Mouse (Mus musculus): ENCODE data around the gene Bloc1s5. TPM values are rescaled to one million over a fixed set of nuclear protein-coding genes. Genes with fewer than 3 reads are reported as not detected.

Gene Bloc1s5
- polyA plus RNA-seq, 1 experiment: 8.1 TPM

GRCm38 (mm10) chr13:38580601-38581457, 54.1 kb downstream of the Bloc1s5 start:
- no peak overlapping the region for H3K27ac ChIP-seq (ENCODE audit: insufficient read depth, low read depth, low read length)
- no peak for TF ChIP-seq POLR2A (IDR thresholded peaks at IDR 0.05; ENCODE audit: borderline replicate concordance, low read depth, low read length)
- TF ChIP-seq CTCF (IDR thresholded peaks at IDR 0.05; ENCODE audit: low read depth, low read length): peak; percentile 71; the same call in 1 of the 2 replicates
- no peak overlapping the region for H3K4me3 ChIP-seq (ENCODE audit: insufficient read depth, low read length)
- H3K4me1 ChIP-seq (ENCODE audit: control insufficient read depth, insufficient read depth, low read length): no peaks in the 10 kb centered on the region

- TF ChIP-seq CTCF (IDR thresholded peaks at IDR 0.05; ENCODE audit: low read depth, low read length): no peak
- Histone ChIP-seq H3K4me1 (ENCODE audit: control insufficient read depth, insufficient read depth, low read length) (no peaks in the 10 kb centered on the region), H3K27ac (ENCODE audit: insufficient read depth, low read depth, low read length) (no peak overlapping the region), H3K4me3 (ENCODE audit: insufficient read depth, low read length) (no peak overlapping the region)
These were observed 54.8 kb downstream of the Bloc1s5 start for GRCm38 (mm10) chr13:38579971-38580600.

- no peak overlapping the region for H3K4me3 ChIP-seq (ENCODE audit: insufficient read depth, low read length)
- H3K4me1 ChIP-seq (ENCODE audit: control insufficient read depth, insufficient read depth, low read length): no peaks in the 10 kb centered on the region
- H3K27ac ChIP-seq (ENCODE audit: insufficient read depth, low read depth, low read length): no peak overlapping the region
- TF ChIP-seq CTCF (IDR thresholded peaks at IDR 0.05; ENCODE audit: low read depth, low read length) (no peak), POLR2A (IDR thresholded peaks at IDR 0.05; ENCODE audit: borderline replicate concordance, low read depth, low read length) (no peak)
These were observed 60.2 kb downstream of the Bloc1s5 start for GRCm38 (mm10) chr13:38574668-38575067.

GRCm38 (mm10) chr13:38573281-38573680, 61.6 kb downstream of the Bloc1s5 start:
- Histone ChIP-seq H3K27ac (ENCODE audit: insufficient read depth, low read depth, low read length) (no peak overlapping the region), H3K4me1 (ENCODE audit: control insufficient read depth, insufficient read depth, low read length) (no peaks in the 10 kb centered on the region), H3K4me3 (ENCODE audit: insufficient read depth, low read length) (no peak overlapping the region)
- TF ChIP-seq POLR2A (IDR thresholded peaks at IDR 0.05; ENCODE audit: borderline replicate concordance, low read depth, low read length): no peak
- TF ChIP-seq CTCF (IDR thresholded peaks at IDR 0.05; ENCODE audit: low read depth, low read length): no peak

GRCm38 (mm10) chr13:38565245-38565644, 69.7 kb downstream of the Bloc1s5 start:
- TF ChIP-seq POLR2A (IDR thresholded peaks at IDR 0.05; ENCODE audit: borderline replicate concordance, low read depth, low read length) (no peak), CTCF (IDR thresholded peaks at IDR 0.05; ENCODE audit: low read depth, low read length) (no peak)
- Histone ChIP-seq H3K4me3 (ENCODE audit: insufficient read depth, low read length) (no peak overlapping the region), H3K27ac (ENCODE audit: insufficient read depth, low read depth, low read length) (no peak overlapping the region), H3K4me1 (ENCODE audit: control insufficient read depth, insufficient read depth, low read length) (no peaks in the 10 kb centered on the region)

- TF ChIP-seq CTCF (IDR thresholded peaks at IDR 0.05; ENCODE audit: low read depth, low read length): no peak
- TF ChIP-seq POLR2A (IDR thresholded peaks at IDR 0.05; ENCODE audit: borderline replicate concordance, low read depth, low read length): no peak
- Histone ChIP-seq H3K4me1 (ENCODE audit: control insufficient read depth, insufficient read depth, low read length) (no peaks in the 10 kb centered on the region), H3K27ac (ENCODE audit: insufficient read depth, low read depth, low read length) (no peak overlapping the region), H3K4me3 (ENCODE audit: insufficient read depth, low read length) (no peak overlapping the region)
These were observed 80.3 kb downstream of the Bloc1s5 start for GRCm38 (mm10) chr13:38554611-38555010.

GRCm38 (mm10) chr13:38554210-38554609, 80.7 kb downstream of the Bloc1s5 start:
- H3K4me1 ChIP-seq (ENCODE audit: control insufficient read depth, insufficient read depth, low read length): no peaks in the 10 kb centered on the region
- no peak overlapping the region for H3K4me3 ChIP-seq (ENCODE audit: insufficient read depth, low read length)
- no peak overlapping the region for H3K27ac ChIP-seq (ENCODE audit: insufficient read depth, low read depth, low read length)
- no peak for TF ChIP-seq CTCF (IDR thresholded peaks at IDR 0.05; ENCODE audit: low read depth, low read length)
- TF ChIP-seq POLR2A (IDR thresholded peaks at IDR 0.05; ENCODE audit: borderline replicate concordance, low read depth, low read length): no peak

GRCm38 (mm10) chr13:38548681-38549080, 86.2 kb downstream of the Bloc1s5 start:
- Histone ChIP-seq H3K4me1 (ENCODE audit: control insufficient read depth, insufficient read depth, low read length) (no peaks in the 10 kb centered on the region), H3K27ac (ENCODE audit: insufficient read depth, low read depth, low read length) (no peak overlapping the region), H3K4me3 (ENCODE audit: insufficient read depth, low read length) (no peak overlapping the region)
- no peak for TF ChIP-seq POLR2A (IDR thresholded peaks at IDR 0.05; ENCODE audit: borderline replicate concordance, low read depth, low read length)
- no peak for TF ChIP-seq CTCF (IDR thresholded peaks at IDR 0.05; ENCODE audit: low read depth, low read length)

GRCm38 (mm10) chr13:38547717-38548116, 87.2 kb downstream of the Bloc1s5 start:
- Histone ChIP-seq H3K27ac (ENCODE audit: insufficient read depth, low read depth, low read length) (no peak overlapping the region), H3K4me1 (ENCODE audit: control insufficient read depth, insufficient read depth, low read length) (no peaks in the 10 kb centered on the region), H3K4me3 (ENCODE audit: insufficient read depth, low read length) (no peak overlapping the region)
- no peak for TF ChIP-seq POLR2A (IDR thresholded peaks at IDR 0.05; ENCODE audit: borderline replicate concordance, low read depth, low read length)
- no peak for TF ChIP-seq CTCF (IDR thresholded peaks at IDR 0.05; ENCODE audit: low read depth, low read length)

- TF ChIP-seq CTCF (IDR thresholded peaks at IDR 0.05; ENCODE audit: low read depth, low read length) (no peak), POLR2A (IDR thresholded peaks at IDR 0.05; ENCODE audit: borderline replicate concordance, low read depth, low read length) (no peak)
- H3K4me1 ChIP-seq (ENCODE audit: control insufficient read depth, insufficient read depth, low read length): no peaks in the 10 kb centered on the region
- H3K4me3 ChIP-seq (ENCODE audit: insufficient read depth, low read length): no peak overlapping the region
- no peak overlapping the region for H3K27ac ChIP-seq (ENCODE audit: insufficient read depth, low read depth, low read length)
These were observed 88.2 kb downstream of the Bloc1s5 start for GRCm38 (mm10) chr13:38546754-38547153.

All from bone marrow macrophage, adult 2 months (primary cell).